Mouse (Mus musculus): ENCODE results near the gene Cnih3. TPM values are rescaled to one million over a fixed set of nuclear protein-coding genes. Genes with fewer than 3 reads are reported as not detected.

The Cnih3 gene
- total RNA-seq, 2 experiments from 2014 or later = 44.0 to 54.4 TPM

- DNase-seq (ENCODE audit: low spot score in 2 of 2) = no peak
These were observed 94.2 kb downstream of the Cnih3 start for GRCm38 (mm10) chr1:181446591-181447114.

- DNase-seq (ENCODE audit: low spot score in 2 of 2) = no peak
These were observed 95.1 kb downstream of the Cnih3 start for GRCm38 (mm10) chr1:181447576-181447975.

GRCm38 (mm10) chr1:181448041-181448440 lies 95.6 kb downstream of the Cnih3 start:
- DNase-seq (ENCODE audit: low spot score in 2 of 2) = peak in 1 of 2 experiments; percentile 46

GRCm38 (mm10) chr1:181453106-181453505 lies 100.7 kb downstream of the Cnih3 start:
- DNase-seq (ENCODE audit: low spot score in 2 of 2) = no peak

GRCm38 (mm10) chr1:181456911-181457310 lies 104.5 kb downstream of the Cnih3 start:
- no peak for DNase-seq (ENCODE audit: low spot score in 2 of 2)

- no peak for DNase-seq (ENCODE audit: low spot score in 2 of 2)
These were observed 107.1 kb downstream of the Cnih3 start for GRCm38 (mm10) chr1:181459431-181460105.

GRCm38 (mm10) chr1:181460283-181460682 lies 107.9 kb downstream of the Cnih3 start:
- DNase-seq (ENCODE audit: low spot score in 2 of 2) = no peak

GRCm38 (mm10) chr1:181461484-181461883 lies 109.1 kb downstream of the Cnih3 start:
- DNase-seq (ENCODE audit: low spot score in 2 of 2) = no peak

GRCm38 (mm10) chr1:181462051-181462905 lies 109.8 kb downstream of the Cnih3 start:
- no peak for DNase-seq (ENCODE audit: low spot score in 2 of 2)

GRCm38 (mm10) chr1:181462906-181463179 lies 110.4 kb downstream of the Cnih3 start:
- DNase-seq (ENCODE audit: low spot score in 2 of 2) = peak in 1 of 2 experiments; percentile 47

GRCm38 (mm10) chr1:181465027-181465426 lies 112.6 kb downstream of the Cnih3 start:
- no peak for DNase-seq (ENCODE audit: low spot score in 2 of 2)

GRCm38 (mm10) chr1:181466040-181466439 lies 113.6 kb downstream of the Cnih3 start:
- DNase-seq (ENCODE audit: low spot score in 2 of 2) = no peak

- peak; percentile 51 to 70 for DNase-seq (ENCODE audit: low spot score in 2 of 2)
These were observed 114.3 kb downstream of the Cnih3 start for GRCm38 (mm10) chr1:181466601-181467320.

GRCm38 (mm10) chr1:181467321-181467670 lies 114.9 kb downstream of the Cnih3 start:
- DNase-seq (ENCODE audit: low spot score in 2 of 2) = no peak

- DNase-seq (ENCODE audit: low spot score in 2 of 2) = no peak
These were observed 117.0 kb downstream of the Cnih3 start for GRCm38 (mm10) chr1:181469415-181469814.

GRCm38 (mm10) chr1:181476141-181476540 lies 123.7 kb downstream of the Cnih3 start:
- DNase-seq (ENCODE audit: low spot score in 2 of 2) = no peak

- DNase-seq (ENCODE audit: low spot score in 2 of 2) = no peak
These were observed 124.1 kb downstream of the Cnih3 start for GRCm38 (mm10) chr1:181476557-181476956.

- DNase-seq (ENCODE audit: low spot score in 2 of 2) = peak in 1 of 2 experiments; percentile 59
These were observed 132.3 kb downstream of the Cnih3 start for GRCm38 (mm10) chr1:181484696-181485095.

- no peak for DNase-seq (ENCODE audit: low spot score in 2 of 2)
These were observed 151.0 kb downstream of the Cnih3 start for GRCm38 (mm10) chr1:181503471-181503870.

GRCm38 (mm10) chr1:181505367-181505766 lies 152.9 kb downstream of the Cnih3 start:
- no peak for DNase-seq (ENCODE audit: low spot score in 2 of 2)
